Mouse (Mus musculus) hindbrain, embryonic 15.5 days (tissue): ENCODE data around the gene Nhp2. TPM values are rescaled to one million over a fixed set of nuclear protein-coding genes. Genes with fewer than 3 reads are reported as not detected.

ENCODE experiments used
- ATAC-seq: fragments of 200-750 bp; cut with Nextera tagmentation; 2 replicates; pipeline ENCODE4 v1.8.0; 2017; ENCODE audit warnings: low read depth, moderate number of reproducible peaks, moderate TSS enrichment; ENCODE audit not compliant: low FRiP score
- H3K27ac ChIP-seq: fragments of 300-500 bp; sonication (generic); replicated peaks from 2 replicates; pipeline ENCODE4 v1.5.1; 2015; ENCODE audit warnings: mild to moderate bottlenecking, inconsistent platforms
- H3K27me3 ChIP-seq: fragments of 300-500 bp; sonication (generic); 2 replicates; pipeline ENCODE4 v1.6.1; 2015; ENCODE audit warnings: control low read depth, inconsistent platforms
- H3K36me3 ChIP-seq: fragments of 300-500 bp; sonication (generic); 2 replicates; pipeline ENCODE4 v1.6.1; 2015; ENCODE audit warnings: control low read depth, inconsistent platforms
- H3K4me1 ChIP-seq: fragments of 300-500 bp; sonication (generic); replicated peaks from 2 replicates; pipeline ENCODE4 v1.6.1; 2015; ENCODE audit warnings: control low read depth, inconsistent platforms
- H3K4me2 ChIP-seq: fragments of 300-500 bp; sonication (generic); 2 replicates; pipeline ENCODE4 v1.6.1; 2015; ENCODE audit warnings: moderate library complexity, mild to moderate bottlenecking, inconsistent platforms
- H3K4me3 ChIP-seq: fragments of 300-500 bp; sonication (generic); 2 replicates; pipeline ENCODE4 v1.5.1; 2015; ENCODE audit warnings: mild to moderate bottlenecking, inconsistent platforms
- H3K9ac ChIP-seq: fragments of 300-500 bp; sonication (generic); 2 replicates; pipeline ENCODE4 v1.6.1; 2015; ENCODE audit warnings: inconsistent platforms
- H3K9me3 ChIP-seq: fragments of 300-500 bp; sonication (generic); 2 replicates; pipeline ENCODE4 v1.6.1; 2016; ENCODE audit warnings: control low read depth, inconsistent platforms
- WGBS: fragments of 180-500 bp; shearing (Covaris S2); methylation state at CpG from one replicate; pipeline ENCODE4 v1.1.7; 2015; 5-methylcytosine and 5-hydroxymethylcytosine counted together
- polyA plus RNA-seq: library from polyadenylated mRNA; unstranded; fragments of >200 nt; fragmentation: Nextera tagmentation; extraction: Ambion mirVana; gene quantifications from 2 replicates; pipeline ENCODE4 v1.2.1, GENCODE M21; 2015

The Nhp2 gene
- 105 TPM in 2 replicates for polyA plus RNA-seq

DNA sequence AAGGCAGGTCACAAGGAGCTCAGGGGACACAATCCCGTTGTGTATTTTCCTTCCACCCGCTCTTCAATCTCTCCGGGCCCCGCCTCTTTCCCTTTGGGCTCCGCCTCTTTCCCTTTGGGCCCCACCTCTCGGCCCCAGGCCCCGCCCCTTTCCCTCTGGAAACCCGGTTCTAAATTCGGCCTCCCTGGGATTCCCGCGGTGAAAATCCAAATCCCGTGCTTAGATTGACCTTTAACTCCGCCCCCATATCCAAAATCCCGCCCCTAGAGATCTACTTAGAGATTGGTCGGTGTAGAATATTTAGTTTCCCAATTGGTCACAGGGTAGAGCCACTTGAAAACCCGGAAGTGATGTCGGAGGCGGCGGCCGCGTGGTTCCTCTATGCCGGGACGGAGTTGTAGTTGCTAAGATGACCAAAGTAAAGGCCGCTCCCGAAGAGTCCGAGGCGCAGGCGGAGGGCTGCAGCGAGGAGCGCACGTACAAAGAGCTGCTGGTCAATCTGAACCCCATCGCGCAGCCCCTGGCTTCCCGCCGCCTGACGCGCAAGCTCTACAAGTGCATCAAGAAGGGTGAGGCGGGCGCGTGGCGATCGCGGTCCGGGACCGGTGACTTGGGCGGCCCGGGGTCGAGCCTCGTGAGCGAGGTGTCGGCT is at the start of gene Nhp2:
Gene Nhp2 (plus strand): TSS at position 327 of the 652 bp plus-strand sequence.
- Histone ChIP-seq H3K9ac (peak within 1 kb of the TSS; percentile 55), H3K4me3 (peak within 1 kb of the TSS; percentile 77), H3K4me1 (peaks cover 25% of the 10 kb centered on the region), H3K27ac (0 out of 2 replicates have a peak within 1 kb of the TSS, but pooled peaks have one; percentile 7), H3K36me3 (peaks cover 19% of the 10 kb centered on the region), H3K4me2 (peak within 1 kb of the TSS; percentile 75), H3K27me3 (no peaks in the 10 kb centered on the region), H3K9me3 (no peaks in the 10 kb centered on the region)
- WGBS = under 1% methylated on average over 51 of the region's 51 CpGs
- peak; percentile 95 for ATAC-seq

DNA sequence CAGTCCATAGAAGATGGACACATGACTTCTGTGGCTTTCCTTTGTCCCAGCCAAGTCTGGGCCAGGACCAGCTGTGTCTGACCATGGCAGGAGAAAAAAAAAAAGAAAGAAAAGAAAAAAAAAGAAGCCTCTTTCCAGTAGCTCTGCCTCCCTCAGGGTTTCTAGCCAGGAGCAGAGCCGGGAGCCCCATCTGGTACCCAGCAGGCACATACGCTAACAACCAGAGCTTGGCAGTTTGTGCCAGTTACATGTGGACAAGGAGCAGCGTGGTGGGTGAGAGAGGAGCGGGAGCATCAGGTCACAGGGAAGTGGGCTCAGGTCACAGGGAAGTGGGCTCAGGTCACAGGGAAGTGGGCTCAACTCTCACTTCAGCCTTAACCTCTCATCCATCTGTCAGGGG is 43.1 kb upstream of the Nhp2 start:
- Histone ChIP-seq H3K27me3 (no peaks in the 10 kb centered on the region), H3K9ac (no peak overlapping the region), H3K4me1 (0 out of 2 replicates have a peak, but pooled peaks cover 3% of the 10 kb centered on the region), H3K27ac (no peak overlapping the region), H3K36me3 (no peaks in the 10 kb centered on the region), H3K4me3 (no peak overlapping the region), H3K4me2 (no peak overlapping the region), H3K9me3 (no peaks in the 10 kb centered on the region)
- 50% methylated on average over 4 of the region's 4 CpGs for WGBS
- no peak for ATAC-seq

DNA sequence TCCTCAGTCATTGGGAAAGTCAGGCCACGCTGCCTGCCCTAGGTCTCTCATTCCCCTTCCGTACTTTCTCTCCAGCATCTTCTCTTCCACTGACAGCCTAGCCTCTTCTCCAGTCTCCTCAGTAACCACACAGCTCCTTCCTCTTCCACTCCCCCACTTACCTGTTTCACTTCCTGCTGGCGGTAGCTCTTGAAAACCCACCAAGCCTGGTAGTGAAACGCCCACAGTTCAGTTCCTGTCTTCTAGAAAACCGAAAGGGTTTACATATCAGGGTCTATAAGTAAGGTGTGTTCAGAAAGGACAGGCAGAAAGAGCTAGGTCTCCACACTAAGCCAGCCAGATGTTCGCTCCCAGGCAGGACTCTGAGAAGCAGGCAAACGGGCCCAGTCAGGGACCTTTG is 41.9 kb upstream of the Nhp2 start:
- 86% methylated on average over 7 of the region's 7 CpGs for WGBS
- H3K4me1 ChIP-seq = 0 out of 2 replicates have a peak, but pooled peaks cover 3% of the 10 kb centered on the region
- no peak for ATAC-seq
- no peak overlapping the region for H3K4me2 ChIP-seq
- H3K27ac ChIP-seq = no peak overlapping the region
- no peaks in the 10 kb centered on the region for H3K27me3 ChIP-seq
- H3K36me3 ChIP-seq = no peaks in the 10 kb centered on the region
- no peak overlapping the region for H3K4me3 ChIP-seq
- no peak overlapping the region for H3K9ac ChIP-seq
- H3K9me3 ChIP-seq = no peaks in the 10 kb centered on the region

DNA sequence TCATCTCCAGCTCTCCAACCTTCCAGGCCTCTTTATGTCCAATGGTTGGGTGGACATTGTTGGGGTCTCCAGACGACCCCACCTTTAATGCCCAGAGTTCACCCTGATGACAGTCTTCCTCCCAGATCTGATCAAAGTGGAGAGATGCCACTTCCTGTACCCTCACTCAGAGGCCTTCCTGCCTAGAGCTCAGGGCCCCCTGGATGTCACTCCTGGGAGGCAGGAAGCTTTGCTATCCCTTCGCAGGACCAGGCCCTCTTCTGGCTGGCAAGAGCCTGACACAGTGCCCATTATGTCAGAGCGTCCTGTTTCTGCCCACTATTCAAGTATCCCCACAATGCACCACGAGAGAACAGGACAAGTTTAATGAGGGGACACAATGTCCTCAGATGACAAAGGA is 40.5 kb upstream of the Nhp2 start:
- peaks cover 13% of the 10 kb centered on the region for H3K4me1 ChIP-seq
- H3K27me3 ChIP-seq = no peaks in the 10 kb centered on the region
- H3K9ac ChIP-seq = no peak overlapping the region
- no peak for ATAC-seq
- no peak overlapping the region for H3K27ac ChIP-seq
- H3K4me3 ChIP-seq = no peak overlapping the region
- H3K4me2 ChIP-seq = no peak overlapping the region
- 66% methylated on average over 4 of the region's 4 CpGs for WGBS
- H3K9me3 ChIP-seq = no peaks in the 10 kb centered on the region
- no peaks in the 10 kb centered on the region for H3K36me3 ChIP-seq

DNA sequence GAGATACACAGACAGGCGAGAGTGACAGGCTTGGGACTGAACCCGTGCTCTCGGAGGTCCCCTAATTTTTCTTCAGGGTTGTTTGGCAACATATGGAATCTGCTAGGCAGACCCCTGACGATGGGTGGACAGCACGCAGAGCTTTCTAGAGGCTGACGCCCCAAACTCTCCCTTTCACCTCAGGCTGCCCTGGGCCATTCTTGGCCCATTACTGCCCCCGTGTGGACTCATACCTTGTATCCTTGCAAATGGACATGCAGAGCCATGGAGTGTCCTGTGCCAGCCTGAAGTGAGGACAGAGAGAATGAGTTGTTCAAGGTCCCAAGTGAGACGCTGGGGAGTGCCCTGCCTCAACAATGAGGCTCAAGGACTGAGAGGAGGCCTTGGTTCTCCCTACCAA is 36.8 kb upstream of the Nhp2 start:
- H3K36me3 ChIP-seq = peaks cover 11% of the 10 kb centered on the region
- H3K27ac ChIP-seq = no peak overlapping the region
- no peak overlapping the region for H3K9ac ChIP-seq
- ATAC-seq = no peak
- no peaks in the 10 kb centered on the region for H3K27me3 ChIP-seq
- H3K9me3 ChIP-seq = no peaks in the 10 kb centered on the region
- no peak overlapping the region for H3K4me2 ChIP-seq
- 27% methylated on average over 8 of the region's 8 CpGs for WGBS
- H3K4me1 ChIP-seq = peaks cover 29% of the 10 kb centered on the region
- no peak overlapping the region for H3K4me3 ChIP-seq

DNA sequence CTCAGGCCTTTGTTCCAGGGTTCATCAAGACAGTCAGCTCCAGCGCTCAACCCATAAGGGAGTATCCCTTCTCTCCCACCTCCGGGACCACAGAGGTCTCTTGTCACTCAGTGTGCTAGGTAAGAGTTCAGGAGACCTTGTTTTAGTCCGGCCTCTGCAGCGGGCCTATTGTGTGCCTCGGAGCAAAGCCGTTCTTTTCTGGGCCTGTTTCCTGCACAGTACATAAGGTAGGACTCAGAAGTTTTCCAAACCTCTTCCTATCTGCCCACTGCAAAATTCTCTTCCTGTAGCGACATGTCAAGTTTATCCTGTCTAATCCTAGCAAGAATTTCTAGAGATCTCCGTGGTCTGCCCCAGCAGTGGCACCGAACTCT is 35.5 kb upstream of the Nhp2 start:
- Histone ChIP-seq H3K27ac (peak overlapping the region; percentile 96), H3K9ac (peak overlapping the region; percentile 70), H3K36me3 (peaks cover 24% of the 10 kb centered on the region), H3K27me3 (no peaks in the 10 kb centered on the region), H3K4me1 (peaks cover 29% of the 10 kb centered on the region), H3K4me3 (peak overlapping the region; percentile 76), H3K4me2 (peak overlapping the region; percentile 90), H3K9me3 (no peaks in the 10 kb centered on the region)
- WGBS = 10% methylated on average over 9 of the region's 9 CpGs
- ATAC-seq = peak; percentile 0; the same call in 1 of the 2 replicates

DNA sequence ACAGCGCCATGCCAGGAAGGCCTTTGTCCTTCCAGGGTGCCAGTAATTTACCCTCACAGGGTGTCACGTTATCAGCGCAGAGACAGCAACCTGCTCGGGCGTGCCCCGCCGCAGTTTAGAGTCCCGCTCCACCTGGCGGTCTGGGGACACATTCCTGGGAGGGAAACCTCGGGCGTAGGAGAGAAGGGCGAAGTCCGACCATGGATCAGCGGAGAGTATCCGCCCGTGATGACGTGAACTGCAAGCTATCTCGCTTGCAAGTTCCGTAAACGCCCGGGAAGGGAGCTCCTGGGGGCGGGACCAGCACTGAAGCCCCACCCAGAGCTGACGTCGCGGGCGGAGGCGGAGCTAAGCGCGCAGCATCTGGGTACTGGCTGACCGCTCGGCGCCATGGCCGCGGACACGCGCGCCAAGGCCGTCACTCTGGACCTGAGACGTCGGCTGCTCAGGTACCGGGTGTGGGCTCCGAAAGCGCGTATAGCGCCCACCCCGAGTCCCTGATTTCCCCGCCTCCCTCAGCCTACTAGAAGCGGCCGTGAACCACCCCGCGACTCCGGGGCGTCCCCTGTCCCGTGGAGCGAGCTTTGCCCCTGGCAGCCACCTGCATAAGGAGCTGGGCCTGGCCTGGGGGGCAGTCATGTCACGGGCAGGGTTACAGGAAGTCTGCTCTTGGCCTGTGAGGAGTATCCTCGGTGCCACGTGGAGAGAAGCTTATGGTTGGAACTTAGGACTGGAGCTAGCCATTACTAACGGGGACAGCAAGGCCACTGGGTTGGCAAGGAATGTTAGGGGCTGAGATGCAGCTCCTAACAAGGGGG is 34.9 kb upstream of the Nhp2 start, which contains the start of gene Phykpl:
Gene Phykpl (plus strand): TSS at position 327 of the 818 bp plus-strand sequence.
- Histone ChIP-seq H3K4me2 (peak within 1 kb of the TSS; percentile 90), H3K27me3 (no peaks in the 10 kb centered on the region), H3K9ac (peak within 1 kb of the TSS; percentile 70), H3K4me3 (peak within 1 kb of the TSS; percentile 76), H3K4me1 (peaks cover 29% of the 10 kb centered on the region), H3K36me3 (peaks cover 30% of the 10 kb centered on the region), H3K9me3 (no peaks in the 10 kb centered on the region), H3K27ac (peak within 1 kb of the TSS; percentile 96)
- ATAC-seq = peak; percentile 96
- WGBS = under 1% methylated on average over 59 of the region's 59 CpGs

DNA sequence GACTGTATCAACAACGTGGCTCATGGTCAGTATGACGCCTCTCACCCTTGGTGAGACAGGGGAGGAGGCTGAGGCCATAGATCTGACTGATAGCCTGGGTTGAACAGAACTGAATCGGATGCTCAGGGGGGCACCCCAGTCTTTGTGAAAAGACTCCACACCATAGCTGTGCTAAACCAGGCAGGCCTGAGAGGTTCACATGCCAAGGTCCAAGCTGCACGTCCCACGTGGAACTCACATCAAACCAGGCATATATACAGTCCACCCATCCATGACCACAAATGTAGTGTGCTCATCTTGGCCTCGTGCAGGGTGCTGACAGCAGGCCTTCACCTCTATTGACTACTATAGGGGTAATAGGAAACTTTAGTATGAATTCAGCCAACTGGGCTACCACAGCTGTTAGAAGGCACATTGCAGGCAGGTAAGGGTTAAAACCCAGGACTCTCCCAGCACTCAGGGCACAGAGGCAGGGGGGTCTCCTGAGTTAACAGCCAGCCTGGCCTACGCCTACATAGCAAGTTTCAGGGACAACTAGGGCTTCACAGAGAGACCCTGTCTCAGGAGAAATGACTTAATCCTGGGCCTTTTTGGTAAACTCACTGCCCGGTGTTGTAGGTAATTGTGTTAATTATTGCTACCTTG is 33.8 kb upstream of the Nhp2 start:
- Histone ChIP-seq H3K27me3 (no peaks in the 10 kb centered on the region), H3K36me3 (peaks cover 38% of the 10 kb centered on the region), H3K9ac (peak overlapping the region; percentile 70), H3K4me3 (peak overlapping the region; percentile 76), H3K4me1 (peaks cover 29% of the 10 kb centered on the region), H3K27ac (peak overlapping the region; percentile 96), H3K9me3 (no peaks in the 10 kb centered on the region), H3K4me2 (peak overlapping the region; percentile 90)
- no peak; the same call in 1 of the 2 replicates for ATAC-seq
- 66% methylated on average over 8 of the region's 8 CpGs for WGBS

DNA sequence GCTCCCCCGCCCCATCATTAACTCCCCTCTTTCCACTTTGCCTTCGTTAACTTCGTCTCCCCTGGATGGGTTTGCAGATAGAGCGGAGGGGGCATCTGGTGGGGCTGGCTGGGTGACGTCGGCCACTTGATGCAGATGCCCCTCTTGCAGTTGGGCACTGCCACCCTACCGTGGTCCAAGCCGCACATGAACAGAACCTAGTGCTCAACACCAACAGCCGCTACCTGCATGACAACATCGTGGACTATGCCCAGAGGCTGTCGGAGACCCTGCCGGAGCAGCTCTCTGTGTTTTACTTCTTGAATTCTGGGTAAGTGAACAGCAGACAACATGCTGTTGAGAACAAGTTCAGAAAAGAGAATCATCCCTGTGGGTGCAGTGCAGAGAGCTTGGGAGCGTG is 33.1 kb upstream of the Nhp2 start:
- H3K36me3 ChIP-seq = peaks cover 45% of the 10 kb centered on the region
- H3K9me3 ChIP-seq = no peaks in the 10 kb centered on the region
- no peak overlapping the region for H3K27ac ChIP-seq
- no peak overlapping the region for H3K4me2 ChIP-seq
- H3K27me3 ChIP-seq = no peaks in the 10 kb centered on the region
- H3K4me1 ChIP-seq = peaks cover 29% of the 10 kb centered on the region
- ATAC-seq = no peak
- H3K9ac ChIP-seq = no peak overlapping the region
- no peak overlapping the region for H3K4me3 ChIP-seq
- 93% methylated on average over 13 of the region's 13 CpGs for WGBS

DNA sequence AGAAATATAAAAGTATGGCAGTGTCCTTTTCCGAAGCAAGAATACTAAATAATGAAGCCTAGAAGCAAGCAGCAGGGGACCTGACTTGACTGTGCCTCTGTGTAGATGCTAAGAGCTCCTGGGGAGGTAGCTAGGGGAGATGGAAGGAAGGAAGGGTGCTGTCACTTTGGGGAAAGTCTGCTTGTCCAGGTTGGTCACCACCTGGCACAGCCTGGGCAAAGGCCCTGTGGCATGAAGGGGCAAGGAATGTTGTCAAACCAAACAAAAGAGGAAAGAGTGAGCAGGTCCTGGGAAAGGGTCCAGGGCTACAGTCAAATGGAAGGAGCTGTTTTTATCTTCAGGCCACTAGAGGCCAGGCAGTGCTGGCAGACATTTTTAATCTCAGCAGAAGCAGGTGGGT is 32.5 kb upstream of the Nhp2 start:
- H3K4me1 ChIP-seq = peaks cover 29% of the 10 kb centered on the region
- H3K4me3 ChIP-seq = no peak overlapping the region
- H3K27ac ChIP-seq = no peak overlapping the region
- H3K9ac ChIP-seq = no peak overlapping the region
- no peaks in the 10 kb centered on the region for H3K27me3 ChIP-seq
- H3K36me3 ChIP-seq = peaks cover 50% of the 10 kb centered on the region
- ATAC-seq = no peak
- no peaks in the 10 kb centered on the region for H3K9me3 ChIP-seq
- no peak overlapping the region for H3K4me2 ChIP-seq
- WGBS = 97% methylated on average over 1 of the region's 1 CpGs

DNA sequence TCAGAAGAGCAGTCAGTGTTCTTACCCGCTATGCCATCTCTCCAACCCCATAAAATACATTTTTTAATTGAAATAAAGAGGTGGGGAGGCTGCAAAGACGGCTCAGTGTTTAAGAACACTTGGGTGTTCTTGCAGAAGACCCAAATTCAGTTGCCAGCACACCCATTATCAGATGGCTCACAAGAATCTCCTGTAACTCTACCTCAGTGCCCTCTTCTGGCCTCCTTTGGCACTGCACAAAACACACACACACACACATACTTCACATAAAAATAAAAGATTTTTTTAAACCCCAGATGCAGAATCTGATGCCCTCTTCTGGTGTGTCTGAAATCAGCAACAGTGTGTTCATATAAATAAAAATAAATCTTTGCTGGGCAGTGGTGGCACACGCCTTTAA is 30.7 kb upstream of the Nhp2 start:
- Histone ChIP-seq H3K9ac (no peak overlapping the region), H3K9me3 (no peaks in the 10 kb centered on the region), H3K36me3 (peaks cover 66% of the 10 kb centered on the region), H3K27ac (no peak overlapping the region), H3K4me2 (no peak overlapping the region), H3K4me3 (no peak overlapping the region), H3K27me3 (no peaks in the 10 kb centered on the region), H3K4me1 (peaks cover 21% of the 10 kb centered on the region)
- no peak for ATAC-seq
- 97% methylated on average over 3 of the region's 3 CpGs for WGBS

DNA sequence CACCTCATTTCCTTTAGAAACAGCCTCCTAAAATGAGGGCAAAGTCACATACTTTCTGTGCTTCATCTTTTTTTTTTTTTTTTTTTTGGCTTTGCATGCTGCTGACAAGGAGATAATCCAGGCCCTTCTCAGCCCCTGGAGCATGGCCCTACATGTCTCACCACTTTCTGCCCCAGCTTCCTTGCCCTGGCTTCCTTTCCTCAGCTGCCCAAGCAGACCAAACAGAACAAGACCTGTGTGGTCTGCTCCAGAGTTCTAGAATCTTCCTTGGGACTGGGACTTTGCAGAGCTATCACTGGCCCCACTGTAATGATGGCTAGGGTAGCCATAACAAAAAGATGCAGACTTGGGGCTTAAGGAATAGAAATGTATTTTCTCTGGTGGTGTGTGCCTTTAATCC is 29.5 kb upstream of the Nhp2 start:
- Histone ChIP-seq H3K27me3 (no peaks in the 10 kb centered on the region), H3K4me1 (peaks cover 15% of the 10 kb centered on the region), H3K4me2 (no peak overlapping the region), H3K36me3 (peaks cover 74% of the 10 kb centered on the region), H3K9ac (no peak overlapping the region), H3K4me3 (no peak overlapping the region), H3K27ac (no peak overlapping the region), H3K9me3 (no peaks in the 10 kb centered on the region)
- no peak for ATAC-seq
